Mouse (Mus musculus) skeletal muscle tissue, adult 2 months (tissue): ENCODE measurements at regions not wholly inside any gene's neighbourhood (a gene's known extent, or its start where the extent isn't known, plus 50 kb on each side); places are given as distances from the start of the nearest gene placed in this dataset.
"Not testable (repeated sequence)": the region's sequence is repeated elsewhere in the genome, so short reads cannot be mapped to it uniquely, and the experiment has no call there.

Experiments
- DNase-seq: peaks from one replicate; pipeline ENCODE4 v3.0.0-alpha.2; 2012; ENCODE audit warnings: low read depth, low spot score

DNA sequence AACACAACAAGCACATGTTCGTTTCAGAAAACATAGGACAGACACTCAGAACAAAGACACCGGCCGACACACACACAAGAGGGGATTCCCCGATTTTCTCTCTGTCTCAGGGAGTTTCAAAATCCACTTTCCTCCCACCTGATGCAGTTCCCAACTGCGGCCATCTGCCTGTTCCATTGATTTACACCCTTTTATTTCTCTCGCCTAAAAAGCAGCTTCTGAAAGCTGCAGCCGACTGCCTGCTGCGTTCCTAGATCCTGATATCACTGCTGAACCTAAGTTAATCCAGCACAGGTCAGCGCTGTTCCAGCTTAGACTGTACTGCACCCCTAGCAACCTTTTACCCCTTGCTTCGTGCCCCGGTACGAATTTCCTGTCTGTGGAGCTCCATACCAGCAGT, 237.0 kb downstream of the Impad1 start:
- no peak for DNase-seq

DNA sequence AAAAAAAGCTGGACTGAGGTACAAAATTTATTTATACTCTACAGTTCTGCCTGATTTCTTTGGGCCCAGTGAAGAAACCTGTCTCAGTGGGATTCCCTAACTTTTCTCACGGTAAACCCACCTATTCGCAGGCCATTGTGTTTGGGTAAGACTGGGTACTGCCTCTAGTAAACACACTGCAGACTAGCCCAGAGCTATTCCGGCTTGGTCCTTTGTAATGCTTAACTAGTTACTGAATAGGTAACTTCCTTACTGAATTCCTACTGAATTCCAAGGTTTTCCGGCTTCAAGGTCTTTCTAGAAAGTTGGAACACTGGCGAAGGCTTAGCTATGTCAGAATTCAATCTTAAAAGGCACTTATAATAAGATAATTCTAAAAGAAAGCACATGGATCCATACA, 242.9 kb downstream of the Impad1 start:
- no peak for DNase-seq

DNA sequence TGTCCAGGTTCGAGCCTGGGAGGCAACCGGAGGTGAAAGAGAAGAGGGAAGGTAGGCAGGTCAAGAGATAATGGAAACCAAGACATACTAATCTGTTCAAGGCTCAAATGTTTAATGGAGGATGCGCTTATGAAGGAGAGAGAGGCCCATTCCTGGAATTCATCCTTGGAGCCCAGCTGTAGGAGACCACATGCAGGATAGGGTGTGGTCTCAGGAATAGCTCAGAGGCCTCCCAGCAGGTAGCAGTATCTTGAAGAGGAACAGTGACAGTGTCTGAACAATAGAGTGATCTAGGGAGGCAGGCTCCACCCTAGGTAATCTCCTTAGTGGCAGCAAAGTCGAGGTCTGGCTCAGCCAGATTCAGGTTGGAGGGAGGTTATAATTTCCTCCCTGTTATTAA, 243.3 kb downstream of the Impad1 start:
- no peak for DNase-seq

DNA sequence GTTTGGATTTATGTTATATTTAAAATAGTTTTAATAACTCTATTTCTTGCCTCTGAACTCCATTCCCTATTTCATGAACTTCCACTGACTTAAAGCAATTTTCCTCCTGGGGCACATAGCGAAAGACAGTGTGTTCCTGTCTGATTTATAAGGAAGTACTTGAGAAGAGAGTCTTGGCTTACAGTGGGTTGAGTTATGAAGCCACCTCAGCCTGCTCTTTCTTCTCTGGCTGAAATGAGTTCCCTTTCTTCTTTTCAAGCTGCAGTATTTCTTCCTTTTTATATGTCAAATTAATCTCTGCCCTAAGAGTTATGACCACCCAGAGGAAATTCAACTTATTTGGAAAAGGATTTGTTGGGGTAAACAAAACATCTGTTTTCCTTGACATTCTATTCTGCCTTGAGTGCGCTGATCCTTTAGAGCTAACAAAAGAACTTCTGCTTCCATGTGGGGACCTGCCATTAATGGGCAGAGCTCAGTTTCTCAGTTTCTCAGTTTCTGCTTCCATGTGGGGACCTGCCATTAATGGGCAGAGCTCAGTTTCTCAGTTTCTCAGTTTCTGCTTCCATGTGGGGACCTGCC, 255.9 kb downstream of the Impad1 start:
- peak; percentile 47 for DNase-seq

DNA sequence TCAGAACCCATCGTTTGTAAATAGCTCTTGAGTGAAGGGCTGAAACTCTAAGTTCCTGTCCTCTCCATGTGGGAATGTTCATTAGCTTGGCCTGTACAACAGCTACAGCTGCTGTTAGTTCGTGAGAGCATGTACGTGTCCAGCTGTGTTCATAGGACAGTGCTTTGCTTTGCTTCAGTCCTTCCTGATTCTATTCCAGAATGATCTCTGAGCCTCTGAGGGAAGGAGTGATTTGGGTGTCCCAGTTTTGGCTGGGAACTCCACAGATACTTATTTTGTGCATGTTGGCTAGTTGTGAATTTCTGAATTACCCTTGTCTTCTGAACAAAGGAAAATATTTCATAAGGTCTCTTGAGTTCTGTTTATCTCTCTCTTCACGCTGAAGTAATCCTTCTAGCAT, 261.0 kb downstream of the Impad1 start:
- DNase-seq = peak; percentile 68

DNA sequence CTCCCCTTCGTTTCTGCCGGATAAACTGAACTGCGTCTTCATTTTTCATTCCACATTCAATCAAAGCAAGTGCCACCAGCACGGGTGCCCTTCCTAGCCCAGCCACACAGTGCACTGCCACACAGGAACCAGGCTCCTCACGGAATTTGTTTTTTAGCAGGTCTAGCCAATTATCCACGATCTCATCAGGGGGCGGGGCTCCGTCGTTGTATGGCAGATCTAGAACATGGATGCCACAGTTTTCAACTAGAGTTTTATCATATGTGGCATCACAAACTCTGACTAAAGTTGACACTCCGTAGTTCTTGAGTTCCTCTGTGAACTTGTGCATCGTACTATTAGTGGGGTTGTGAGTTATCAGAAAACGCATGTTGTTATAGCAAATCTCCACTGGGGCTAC, 264.8 kb downstream of the Impad1 start:
- DNase-seq = no peak

DNA sequence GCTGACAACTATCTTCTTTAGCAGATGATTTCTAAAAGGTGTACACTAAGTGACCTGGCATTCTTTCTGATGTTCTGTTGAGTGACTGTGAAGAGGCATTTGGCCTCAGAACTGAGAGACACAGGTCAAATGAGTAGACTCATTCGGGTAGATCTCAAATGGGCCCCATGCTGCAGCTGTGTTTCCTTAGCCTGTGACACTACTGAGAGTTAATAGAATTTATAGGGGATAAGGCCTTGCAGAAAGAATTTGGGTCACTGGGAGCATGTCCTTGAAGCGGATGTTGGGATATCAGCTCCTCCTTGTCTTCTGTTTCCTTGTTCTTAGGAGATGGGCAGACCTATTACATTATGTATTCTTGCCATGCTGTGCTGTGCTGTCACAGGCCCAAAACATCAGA, 271.4 kb downstream of the Impad1 start:
- DNase-seq = no peak

DNA sequence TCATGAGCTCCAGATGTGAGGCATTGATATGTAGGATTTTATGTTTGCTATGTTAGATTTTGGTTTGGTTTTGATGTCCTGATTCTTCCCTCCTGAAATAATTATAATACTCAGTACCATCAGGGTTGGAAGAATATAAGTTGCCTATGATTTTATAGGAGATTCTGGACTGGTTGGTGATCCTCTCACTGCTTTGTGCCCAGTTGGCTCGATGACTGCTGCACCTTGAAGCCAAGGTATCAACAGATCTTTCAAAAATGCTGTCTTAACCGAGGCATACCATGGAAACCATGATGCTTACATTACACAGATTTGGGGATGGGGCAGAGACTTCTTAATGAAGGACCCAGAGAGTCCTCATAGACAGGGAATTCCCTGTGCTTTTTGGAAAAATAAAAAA, 274.4 kb downstream of the Impad1 start:
- DNase-seq = no peak

DNA sequence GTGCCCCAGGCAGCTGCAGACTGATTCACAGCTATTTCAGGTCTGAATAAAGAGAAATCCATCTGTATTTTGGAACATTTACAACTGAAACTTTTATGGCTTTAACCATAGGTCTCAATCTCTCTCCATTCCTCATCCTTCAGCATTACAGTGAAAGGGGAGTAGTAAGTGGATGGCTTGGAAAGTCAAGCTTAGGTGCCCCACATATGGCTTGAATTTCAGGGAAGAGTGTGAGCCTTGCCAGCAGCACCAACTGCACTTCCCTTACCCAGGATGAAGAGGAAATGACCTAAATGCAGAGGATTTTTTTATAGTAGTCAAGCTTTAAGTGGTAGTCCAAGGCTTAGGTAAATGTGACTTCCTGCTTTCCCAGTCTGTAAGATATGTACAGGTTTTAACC, 279.8 kb downstream of the Impad1 start:
- DNase-seq = no peak

DNA sequence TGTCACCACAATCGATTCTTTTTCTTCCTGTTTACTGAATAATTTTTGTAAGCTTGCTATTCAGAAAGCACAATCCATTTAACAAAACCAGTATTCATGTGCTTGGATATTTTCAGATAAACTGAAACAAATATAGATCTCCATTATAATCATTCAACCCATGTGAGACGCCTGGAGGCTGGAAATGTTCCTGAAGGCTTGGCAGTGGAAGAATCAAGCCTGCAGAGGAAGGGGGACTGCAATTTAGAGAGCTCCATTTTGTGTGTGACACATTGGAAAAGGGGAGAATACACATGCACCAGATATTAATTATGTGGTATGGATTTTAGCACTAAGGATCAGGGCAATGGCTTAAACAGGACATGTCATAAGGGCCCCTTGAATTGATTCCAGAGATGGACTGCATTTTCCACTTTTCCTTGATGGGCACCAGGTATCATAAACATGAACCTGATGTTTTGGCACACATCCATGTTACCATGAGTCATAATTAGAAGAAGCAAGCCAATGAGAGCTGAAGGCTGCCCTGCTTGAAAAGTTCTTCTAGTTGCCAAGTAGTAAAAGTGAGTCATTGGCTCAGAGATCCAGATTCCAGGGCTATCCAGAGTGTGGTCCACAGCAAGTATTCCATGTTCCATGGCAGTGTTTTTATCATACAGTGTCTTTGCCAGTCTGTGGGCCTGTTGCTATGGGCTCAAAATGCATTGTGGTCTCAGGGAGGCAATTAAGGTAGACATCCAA, 282.8 kb downstream of the Impad1 start:
- DNase-seq = no peak

DNA sequence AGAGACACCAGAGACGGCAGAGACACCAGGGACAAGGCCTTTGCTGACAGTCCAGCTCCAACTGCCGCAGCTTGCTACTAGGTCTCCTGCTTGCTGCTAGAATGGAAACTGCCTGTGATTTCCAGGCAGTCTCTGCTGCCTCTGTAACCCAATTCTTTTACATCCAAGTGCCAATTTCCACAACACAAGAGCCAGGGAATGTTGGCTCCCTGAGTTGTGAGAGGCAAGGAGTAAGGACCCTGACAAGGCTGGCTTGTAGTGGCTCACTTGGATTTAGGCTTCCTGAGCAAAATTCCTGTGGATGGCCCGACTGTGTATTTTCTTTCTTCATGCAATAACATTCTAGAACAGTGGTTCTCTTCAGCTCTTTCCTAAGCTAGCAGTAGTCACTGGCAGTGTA, 283.9 kb downstream of the Impad1 start:
- peak; percentile 54 for DNase-seq

DNA sequence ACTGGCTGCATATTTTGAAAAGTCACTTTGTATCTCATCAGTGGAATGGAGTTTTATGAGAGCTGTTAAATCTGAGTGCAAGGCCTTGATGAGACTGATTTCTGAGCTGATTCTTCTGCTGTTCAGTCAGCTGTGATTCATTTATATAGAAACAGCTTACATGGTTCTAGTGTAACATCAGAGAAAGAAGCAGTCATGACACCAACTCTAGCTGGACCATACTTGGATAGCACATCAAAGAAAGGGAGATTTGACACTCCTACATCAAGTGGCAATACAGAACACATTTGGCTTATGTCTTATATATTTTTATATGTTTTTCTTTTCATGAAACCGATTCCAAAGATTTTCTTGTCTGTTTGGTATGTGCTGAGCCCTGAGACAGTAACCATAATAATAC, 296.0 kb downstream of the Impad1 start:
- DNase-seq = no peak

DNA sequence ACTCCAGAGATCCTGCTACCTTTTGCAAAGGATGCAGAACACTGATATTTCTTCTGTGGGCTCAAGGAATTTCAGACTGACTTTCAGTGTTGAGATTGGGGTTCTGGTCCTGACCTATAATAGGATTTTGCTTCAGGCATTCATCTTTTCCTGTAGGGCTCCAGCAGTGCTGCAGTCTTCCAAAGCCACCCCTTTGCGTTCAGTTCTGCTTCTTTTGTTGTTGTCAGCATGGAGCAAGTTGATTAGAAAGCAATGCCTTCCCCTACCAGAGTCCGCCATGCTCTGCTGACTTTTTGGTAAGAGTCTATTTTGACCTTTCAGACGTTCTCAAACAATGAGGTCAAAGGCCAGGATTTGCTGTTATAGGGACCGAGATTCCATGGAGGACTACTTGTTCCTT, 297.0 kb downstream of the Impad1 start:
- DNase-seq = no peak

DNA sequence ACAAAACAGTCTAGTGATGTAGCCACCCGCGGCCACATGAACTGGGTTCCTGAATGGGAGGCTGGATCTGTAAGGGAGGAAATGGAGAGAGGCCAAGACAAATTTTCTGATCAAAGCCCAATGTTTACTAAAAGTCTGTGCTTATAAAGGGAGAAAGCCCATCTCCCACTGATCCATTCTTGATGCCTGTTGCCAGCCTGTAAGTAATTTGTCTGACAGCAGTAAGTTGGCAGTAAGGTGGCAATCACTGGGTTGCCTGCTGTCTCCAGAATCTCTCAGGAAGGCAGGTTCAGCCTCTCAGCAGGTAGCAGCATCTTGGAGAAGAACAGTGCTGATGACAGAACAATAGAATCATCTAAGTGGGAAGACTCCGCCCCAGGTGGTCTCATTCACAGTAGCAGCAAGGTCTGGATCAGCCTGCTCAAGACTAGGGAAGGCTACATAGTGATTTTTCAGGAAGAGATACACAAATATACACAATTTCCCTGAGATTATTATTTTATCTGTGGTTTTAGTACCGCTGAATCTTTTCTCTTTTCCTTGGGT, 327.9 kb downstream of the Impad1 start:
- DNase-seq = no peak

DNA sequence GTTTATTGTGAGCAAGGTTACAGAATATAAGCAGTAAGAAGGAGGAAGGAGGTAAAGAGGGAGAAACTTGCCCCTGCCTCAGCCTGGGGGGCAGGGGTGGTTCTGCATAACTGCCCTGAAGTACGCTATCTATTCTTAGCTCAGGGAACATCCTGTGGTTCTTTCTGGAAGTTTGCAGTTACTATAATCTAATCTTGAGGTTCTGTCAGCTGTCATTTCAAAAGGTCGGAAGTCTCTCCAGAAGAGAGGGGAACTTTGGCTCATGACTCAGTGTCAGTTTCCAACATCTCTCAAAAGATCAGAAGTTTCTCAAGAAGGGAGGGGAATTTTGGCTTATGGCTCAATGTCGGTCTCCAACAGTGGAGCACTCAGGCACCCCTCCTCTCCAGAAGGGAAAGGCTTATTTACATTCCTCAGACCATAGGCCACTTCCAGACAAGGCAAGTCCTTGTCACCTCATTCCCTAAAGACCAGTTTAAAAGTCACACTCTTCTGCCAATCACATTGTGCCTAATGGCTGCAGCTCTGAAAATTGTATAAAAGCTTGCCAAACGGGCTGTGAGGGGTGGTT, 328.9 kb downstream of the Impad1 start:
- peak; percentile 11 for DNase-seq

DNA sequence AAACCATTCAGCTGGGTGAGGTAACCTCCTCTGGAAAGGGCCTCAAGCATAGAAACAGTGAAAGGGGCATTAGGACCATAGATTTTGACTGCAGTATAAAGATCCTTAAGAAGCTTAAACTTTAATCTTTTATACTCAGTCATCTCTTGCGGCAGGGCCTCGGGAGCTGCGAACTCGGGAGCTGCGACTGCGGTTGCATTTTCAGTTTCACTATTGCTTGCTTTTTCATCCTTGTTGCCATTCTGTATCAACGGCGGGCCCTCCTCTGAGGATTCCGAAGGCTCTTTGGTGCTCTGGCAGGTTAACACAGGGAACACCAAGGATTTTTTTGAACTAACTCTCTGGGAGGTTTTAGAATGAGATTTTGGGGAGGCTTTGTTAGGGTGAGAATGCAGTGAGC, 333.9 kb downstream of the Impad1 start:
- no peak for DNase-seq

DNA sequence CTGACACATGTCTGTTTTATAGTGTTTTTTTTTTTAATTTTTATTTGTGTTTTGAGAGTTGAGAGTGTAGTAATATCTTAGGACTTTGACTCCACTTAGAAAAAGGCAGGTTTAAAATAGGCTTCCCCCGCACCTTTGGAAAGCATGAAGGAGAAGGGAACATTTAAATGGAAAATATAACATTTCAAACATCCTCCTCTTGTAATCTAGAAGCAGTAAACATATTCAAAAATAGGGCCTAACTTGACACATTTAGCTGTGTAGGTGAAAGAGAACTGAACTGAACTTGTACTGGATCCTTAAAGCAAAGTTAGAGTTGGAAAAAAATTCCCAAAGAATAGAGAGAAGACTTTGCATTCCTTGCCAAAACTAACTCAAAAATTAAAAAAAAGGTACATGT, 343.1 kb downstream of the Impad1 start:
- no peak for DNase-seq

DNA sequence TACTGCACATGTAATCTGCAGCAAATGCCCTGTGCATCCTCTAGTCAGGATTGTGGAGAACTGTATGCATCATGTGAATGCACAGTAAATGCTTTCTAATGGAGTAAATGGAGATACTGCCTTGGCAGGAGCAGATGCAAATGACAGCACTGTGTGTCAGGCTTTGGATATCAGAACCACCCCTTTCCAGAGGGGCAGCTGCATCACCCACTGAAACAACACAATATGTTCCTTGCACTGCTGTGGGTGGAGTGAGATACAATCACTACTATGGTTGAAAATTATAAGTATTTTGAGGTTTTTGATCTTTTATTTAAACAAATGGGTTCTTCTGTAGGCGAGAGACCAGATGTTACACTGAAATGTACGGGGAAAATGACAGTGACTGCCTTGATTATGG, 350.5 kb downstream of the Impad1 start:
- DNase-seq = no peak

DNA sequence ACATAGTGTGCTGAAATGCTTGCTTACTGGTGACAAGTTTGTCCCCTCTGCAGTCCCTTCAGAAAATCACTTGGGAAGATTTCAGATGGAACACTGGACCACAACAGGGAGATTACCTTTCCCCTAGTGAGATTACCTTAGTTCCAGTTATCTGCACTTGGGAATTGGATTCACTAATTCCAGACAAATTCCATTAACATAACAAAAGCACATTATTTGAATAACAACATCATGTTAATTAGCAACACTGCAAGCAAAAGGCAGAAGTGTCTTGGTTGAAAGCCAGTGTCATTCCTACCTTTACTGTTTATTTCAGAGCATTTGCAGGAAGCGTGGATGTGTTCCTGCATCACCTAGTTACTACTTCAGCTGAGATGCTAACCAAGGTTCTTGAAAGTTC, 355.6 kb downstream of the Impad1 start:
- DNase-seq = no peak

DNA sequence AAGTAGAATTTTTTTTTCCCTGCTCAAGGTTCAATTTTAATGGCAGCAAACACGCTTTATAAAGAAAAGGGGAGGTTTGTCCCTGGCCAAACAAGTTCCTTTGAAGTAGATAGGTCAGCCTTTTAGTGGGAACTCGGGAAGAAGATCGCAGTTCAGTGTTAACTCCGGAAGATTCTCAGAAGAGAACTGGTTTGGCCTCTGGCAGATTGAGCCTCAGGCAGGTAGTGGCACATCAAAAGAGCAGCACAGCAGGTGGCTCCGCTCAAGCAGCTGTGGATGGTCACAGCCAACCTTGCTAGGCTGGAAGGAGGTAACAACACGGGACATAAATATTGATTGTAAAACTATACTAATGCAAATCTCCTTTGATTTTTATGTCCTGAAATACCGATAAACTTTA, 347.2 kb upstream of the Sdr16c6 start:
- not testable (repeated sequence) for DNase-seq

DNA sequence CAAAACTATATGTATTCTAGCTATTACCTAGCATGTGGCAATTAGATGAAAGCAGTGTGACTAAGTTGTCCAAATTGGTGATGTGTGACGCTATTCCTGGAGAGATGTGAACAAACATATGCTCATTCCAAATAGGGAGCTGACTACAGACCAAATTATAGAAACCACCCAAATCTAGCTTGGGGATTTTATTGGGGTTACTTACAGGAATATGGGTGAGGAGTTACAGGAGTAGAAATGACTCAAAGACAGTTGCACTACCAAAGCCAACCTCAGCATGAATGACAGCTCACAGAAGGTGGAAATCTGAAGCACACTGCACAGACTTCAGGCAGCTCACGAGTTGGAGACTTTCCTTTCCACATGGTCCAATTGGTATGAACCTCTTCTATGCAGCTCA, 326.5 kb upstream of the Sdr16c6 start:
- DNase-seq = no peak

DNA sequence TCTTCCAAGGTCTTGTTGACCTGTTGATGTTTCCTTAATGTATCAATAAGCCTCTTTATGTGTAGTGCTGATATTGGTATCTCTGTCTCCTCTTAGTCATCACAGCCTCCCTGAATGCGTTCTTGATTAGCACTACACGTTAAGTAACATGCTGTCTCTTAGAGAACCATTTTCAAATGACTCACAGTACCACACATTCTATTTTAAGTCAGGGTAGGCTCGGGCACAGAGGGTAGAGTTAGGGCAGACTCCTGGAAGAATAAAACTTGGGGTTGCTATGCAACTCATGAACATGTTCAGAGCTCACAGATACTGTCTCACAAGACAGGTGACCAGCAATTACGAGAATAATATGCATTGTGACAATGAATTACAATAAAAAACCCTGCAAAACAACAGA, 320.1 kb upstream of the Sdr16c6 start:
- DNase-seq = no peak

DNA sequence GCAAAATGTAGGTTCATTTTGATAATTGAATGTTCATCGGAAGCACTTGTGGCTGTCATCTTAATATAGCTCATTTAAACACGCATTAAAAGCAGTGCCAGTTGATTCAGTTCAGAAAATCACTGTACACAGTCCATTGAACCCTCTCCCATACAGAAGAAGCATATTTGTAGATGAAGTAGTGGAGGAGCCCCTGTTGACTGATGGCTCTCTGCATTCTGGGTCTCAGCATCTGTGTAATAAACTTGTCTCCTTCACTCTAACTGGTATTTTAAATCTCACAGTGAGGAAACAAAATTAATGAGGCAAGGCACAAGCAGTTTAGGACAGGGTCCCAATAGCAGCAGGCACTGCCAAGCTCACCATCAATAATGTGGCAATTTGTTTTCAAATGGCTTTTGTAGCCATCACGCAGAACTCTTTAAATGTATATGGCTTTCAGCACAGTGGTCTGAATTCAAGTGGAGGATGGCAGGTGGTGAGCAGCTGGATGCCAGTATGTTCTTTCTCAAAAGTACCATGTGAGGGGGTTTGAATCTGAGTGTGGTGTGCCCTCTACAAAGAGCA, 302.8 kb upstream of the Sdr16c6 start:
- DNase-seq = no peak
